Mouse (Mus musculus) hindbrain, embryonic 16.5 days (tissue): ENCODE data around the gene Lbx1. TPM values are rescaled to one million over a fixed set of nuclear protein-coding genes. Genes with fewer than 3 reads are reported as not detected.

Experiments used
- ATAC-seq: fragments of 200-750 bp; cut with Nextera tagmentation; 2 replicates; pipeline ENCODE4 v1.8.0; 2017; ENCODE audit warnings: moderate TSS enrichment, moderate library complexity
- H3K27ac ChIP-seq: fragments of 300-500 bp; sonication (generic); 2 replicates; pipeline ENCODE4 v1.5.1; 2014; ENCODE audit warnings: low read depth, mild to moderate bottlenecking, control low read depth, low read length, moderate library complexity
- H3K27me3 ChIP-seq: fragments of 300-500 bp; sonication (generic); replicated peaks from 2 replicates; pipeline ENCODE4 v1.6.1; 2014; ENCODE audit warnings: low read length; ENCODE audit not compliant: control insufficient read depth, insufficient read depth
- H3K36me3 ChIP-seq: fragments of 300-500 bp; sonication (generic); 2 replicates; pipeline ENCODE4 v1.6.1; 2014; ENCODE audit warnings: mild to moderate bottlenecking, low read length, moderate library complexity, mixed read lengths; ENCODE audit not compliant: control insufficient read depth, insufficient read depth
- H3K4me1 ChIP-seq: fragments of 300-500 bp; sonication (generic); 2 replicates; pipeline ENCODE4 v1.6.1; 2014; ENCODE audit warnings: low read depth, low read length; ENCODE audit not compliant: control insufficient read depth, insufficient read depth
- H3K4me2 ChIP-seq: fragments of 300-500 bp; sonication (generic); 2 replicates; pipeline ENCODE4 v1.6.1; 2014; ENCODE audit warnings: mild to moderate bottlenecking, low read length, control low read depth, moderate library complexity
- H3K4me3 ChIP-seq: fragments of 300-500 bp; sonication (generic); 2 replicates; pipeline ENCODE4 v1.5.1; 2014; ENCODE audit warnings: mild to moderate bottlenecking, low read length, control low read depth, moderate library complexity
- H3K9ac ChIP-seq: fragments of 300-500 bp; sonication (generic); 2 replicates; pipeline ENCODE4 v1.6.1; 2014; ENCODE audit warnings: low read depth, mild to moderate bottlenecking, control low read depth, low read length, moderate library complexity
- H3K9me3 ChIP-seq: fragments of 300-500 bp; sonication (generic); 2 replicates; pipeline ENCODE4 v1.6.1; 2014; ENCODE audit warnings: mild to moderate bottlenecking, low read length, moderate library complexity; ENCODE audit not compliant: control insufficient read depth
- WGBS: fragments of 180-500 bp; shearing (Covaris S2); extraction: QIAGEN DNeasy Blood & Tissue Kit; methylation state at CpG from one replicate; pipeline ENCODE4 v1.1.7; 2014; 5-methylcytosine and 5-hydroxymethylcytosine counted together
- polyA plus RNA-seq: library from polyadenylated mRNA; unstranded; fragments of >200 nt; fragmentation: Nextera tagmentation; extraction: Ambion mirVana; gene quantifications from 2 replicates; pipeline ENCODE4 v1.2.1, GENCODE M21; 2015

Gene Lbx1
- polyA plus RNA-seq, 1 experiment from 2014 or later: 7.3 TPM

DNA sequence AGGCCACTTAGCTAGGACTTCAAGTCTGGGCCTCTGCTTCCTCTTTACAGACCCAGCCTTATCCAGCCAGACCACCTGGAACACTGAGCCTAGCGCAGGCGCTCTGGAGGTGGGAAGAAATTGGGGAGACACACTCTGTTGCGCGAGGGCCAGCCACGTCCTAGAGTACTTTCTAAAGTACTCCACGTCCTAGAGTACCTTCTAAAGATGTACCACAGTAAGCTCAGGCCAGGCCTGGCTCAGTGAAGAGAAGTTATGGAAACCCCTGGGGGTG is 11.4 kb downstream of the Lbx1 start:
- Histone ChIP-seq H3K4me2 (peak overlapping the region; percentile 45; the same call in 1 of the 2 replicates), H3K9ac (no peak overlapping the region), H3K9me3 (no peaks in the 10 kb centered on the region), H3K27me3 (peaks cover 61% of the 10 kb centered on the region), H3K4me1 (peaks cover 10% of the 10 kb centered on the region), H3K4me3 (no peak overlapping the region; the same call in 1 of the 2 replicates), H3K27ac (no peak overlapping the region), H3K36me3 (no peaks in the 10 kb centered on the region)
- 3% methylated on average over 6 of the region's 6 CpGs for WGBS
- no peak for ATAC-seq

DNA sequence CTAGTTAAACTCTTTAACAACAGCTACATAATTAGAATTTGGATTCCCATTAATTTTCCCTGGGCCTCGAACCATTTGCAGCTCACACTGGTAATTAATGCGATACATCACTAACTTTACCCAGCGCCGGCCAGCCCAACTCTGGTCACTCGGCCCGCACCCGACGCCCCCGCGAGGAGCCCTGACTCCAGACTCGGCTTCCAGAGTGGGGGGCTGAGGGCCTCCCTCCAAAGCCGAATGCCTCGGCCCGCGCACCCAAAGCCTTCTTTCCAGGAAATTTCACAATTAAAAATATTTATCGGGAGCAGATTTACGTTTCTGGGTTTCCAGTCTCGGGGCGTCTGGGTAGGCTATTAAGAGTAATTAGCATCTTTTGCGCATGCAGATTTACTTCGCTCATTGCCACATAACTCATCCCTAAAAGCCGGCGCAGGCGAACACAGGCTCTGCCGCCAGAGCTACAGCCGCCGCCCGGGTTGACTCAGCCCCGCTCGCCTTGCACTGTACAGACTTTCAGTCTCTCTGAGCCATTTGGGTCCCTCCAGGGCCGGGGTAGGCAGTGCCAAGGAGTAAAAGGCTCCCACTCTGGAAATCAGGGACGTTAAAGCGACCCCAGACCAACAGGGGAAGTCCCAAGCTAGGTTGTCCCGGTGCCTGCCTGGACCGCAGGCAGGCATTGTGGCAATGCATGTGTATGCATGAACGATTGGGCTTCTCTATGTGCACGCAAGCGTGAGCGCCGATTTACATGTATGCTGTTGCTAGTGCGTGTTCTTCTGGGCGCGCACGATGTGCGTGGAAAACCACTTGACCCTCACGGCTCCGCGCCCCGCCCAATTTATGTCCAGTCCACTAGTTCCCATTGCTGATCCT is 12.0 kb downstream of the Lbx1 start:
- H3K4me3 ChIP-seq: peak overlapping the region; percentile 14
- no peaks in the 10 kb centered on the region for H3K9me3 ChIP-seq
- no peaks in the 10 kb centered on the region for H3K36me3 ChIP-seq
- H3K4me2 ChIP-seq: peak overlapping the region; percentile 45
- H3K27me3 ChIP-seq: peaks cover 60% of the 10 kb centered on the region
- peak overlapping the region; percentile 22 for H3K9ac ChIP-seq
- H3K4me1 ChIP-seq: peaks cover 10% of the 10 kb centered on the region
- WGBS: 2% methylated on average over 49 of the region's 49 CpGs
- H3K27ac ChIP-seq: no peak overlapping the region; the same call in 1 of the 2 replicates
- no peak for ATAC-seq

DNA sequence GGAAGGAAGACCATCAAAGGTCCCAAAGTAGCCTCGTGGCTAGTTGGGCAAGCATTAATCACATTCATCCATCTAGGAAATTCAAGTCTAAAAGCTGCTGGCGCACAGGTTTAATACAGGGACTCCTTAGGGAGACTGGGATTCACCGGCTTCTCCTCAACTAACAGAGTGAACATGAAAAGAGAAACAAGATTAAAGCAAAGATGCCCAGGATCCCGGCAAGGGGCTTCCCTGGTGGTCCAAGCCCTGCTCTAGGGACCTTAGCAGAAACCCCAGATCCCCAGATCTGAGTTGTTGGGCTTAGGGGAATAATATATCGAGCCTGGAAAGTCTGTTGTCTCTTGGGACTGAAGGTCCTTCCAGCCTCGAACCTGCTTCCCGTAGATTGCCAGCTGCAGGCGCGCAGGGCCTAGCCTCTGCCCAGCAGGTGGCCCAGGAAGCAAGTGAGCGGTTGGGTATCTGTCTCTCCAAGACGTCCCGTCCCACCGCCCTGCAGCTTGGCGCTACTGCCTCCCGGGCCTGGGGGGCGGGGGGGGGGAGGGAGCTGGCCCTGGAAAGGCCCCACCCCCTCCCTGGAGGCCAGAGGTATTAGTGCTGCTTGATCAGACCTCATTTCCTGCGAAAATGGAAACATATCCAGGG is 13.3 kb downstream of the Lbx1 start:
- WGBS: 3% methylated on average over 17 of the region's 17 CpGs
- no peaks in the 10 kb centered on the region for H3K36me3 ChIP-seq
- no peak overlapping the region for H3K4me2 ChIP-seq
- H3K4me1 ChIP-seq: peaks cover 10% of the 10 kb centered on the region
- H3K4me3 ChIP-seq: no peak overlapping the region
- peaks cover 49% of the 10 kb centered on the region for H3K27me3 ChIP-seq
- H3K27ac ChIP-seq: no peak overlapping the region
- no peak overlapping the region for H3K9ac ChIP-seq
- H3K9me3 ChIP-seq: no peaks in the 10 kb centered on the region
- no peak for ATAC-seq

DNA sequence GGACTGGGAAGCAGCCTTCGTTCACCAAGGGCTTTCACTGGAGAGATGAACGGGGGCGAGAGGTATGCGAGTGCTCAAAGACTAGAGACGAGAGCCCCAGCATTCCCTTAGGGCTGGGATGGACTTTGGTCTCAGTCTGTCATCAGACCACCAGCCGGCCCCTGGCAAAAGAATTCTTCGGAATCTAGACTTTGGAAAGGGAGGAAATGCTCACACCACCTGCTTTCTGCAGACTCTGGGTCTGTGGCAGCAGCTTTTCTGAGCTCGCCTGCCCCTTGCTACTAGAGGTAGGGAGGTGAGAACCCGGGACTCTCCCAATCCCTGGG is 14.2 kb downstream of the Lbx1 start:
- Histone ChIP-seq H3K4me1 (peaks cover 10% of the 10 kb centered on the region), H3K4me3 (peak overlapping the region; percentile 22), H3K9ac (peak overlapping the region; percentile 44; the same call in 1 of the 2 replicates), H3K27ac (no peak overlapping the region), H3K9me3 (no peaks in the 10 kb centered on the region), H3K4me2 (peak overlapping the region; percentile 80), H3K27me3 (peaks cover 42% of the 10 kb centered on the region), H3K36me3 (no peaks in the 10 kb centered on the region)
- WGBS: 1% methylated on average over 9 of the region's 9 CpGs
- ATAC-seq: 0 out of 2 replicates have a peak, but pooled peaks have one; percentile 7

DNA sequence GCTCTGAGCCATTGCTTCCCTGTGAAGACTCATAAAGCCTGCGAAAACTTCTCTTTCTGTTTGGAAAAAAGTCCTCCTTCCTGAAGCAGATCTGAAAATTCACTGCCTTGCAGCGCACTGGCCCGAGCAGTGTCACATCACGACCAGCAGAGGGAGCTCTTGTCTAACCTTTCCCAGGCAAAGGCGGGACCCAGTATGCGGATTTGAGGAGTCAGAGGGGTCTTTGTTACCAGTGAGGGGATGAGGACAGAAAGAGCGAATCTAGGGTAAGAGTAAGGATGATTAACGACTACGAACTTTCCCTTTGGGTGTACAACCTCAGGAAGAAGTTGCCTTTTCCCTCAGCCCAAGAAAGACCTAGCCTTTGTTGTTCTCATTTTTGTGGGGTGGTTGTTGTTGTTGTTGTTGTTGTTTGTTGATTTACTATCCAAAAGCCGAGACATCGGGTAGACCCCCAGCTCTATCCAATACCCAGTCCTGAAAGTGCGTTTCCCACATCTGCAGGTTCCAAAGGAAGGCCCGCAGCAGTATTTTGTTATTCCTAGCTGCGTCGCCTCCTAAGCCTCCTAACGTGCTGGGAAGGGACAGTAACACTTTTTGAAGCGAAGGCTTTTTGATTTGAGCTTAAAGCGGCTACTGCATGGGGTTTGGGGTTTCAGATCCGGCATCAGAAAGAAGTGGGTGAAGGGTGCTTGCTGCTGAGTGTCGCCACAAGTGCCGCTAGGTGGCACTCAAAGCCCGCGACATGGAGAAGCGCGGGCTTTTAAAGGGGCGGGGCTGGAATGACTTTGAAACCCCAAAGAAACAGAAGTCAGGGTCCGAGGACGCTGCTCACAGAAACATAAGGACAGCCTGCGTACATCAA is 14.8 kb downstream of the Lbx1 start:
- peak overlapping the region; percentile 53 for H3K9ac ChIP-seq
- H3K4me1 ChIP-seq: peaks cover 10% of the 10 kb centered on the region
- H3K27ac ChIP-seq: no peak overlapping the region
- WGBS: 1% methylated on average over 29 of the region's 29 CpGs
- H3K36me3 ChIP-seq: no peaks in the 10 kb centered on the region
- peak overlapping the region; percentile 80 for H3K4me2 ChIP-seq
- H3K9me3 ChIP-seq: no peaks in the 10 kb centered on the region
- peak overlapping the region; percentile 34 for H3K4me3 ChIP-seq
- H3K27me3 ChIP-seq: peaks cover 36% of the 10 kb centered on the region
- ATAC-seq: peak; percentile 66

DNA sequence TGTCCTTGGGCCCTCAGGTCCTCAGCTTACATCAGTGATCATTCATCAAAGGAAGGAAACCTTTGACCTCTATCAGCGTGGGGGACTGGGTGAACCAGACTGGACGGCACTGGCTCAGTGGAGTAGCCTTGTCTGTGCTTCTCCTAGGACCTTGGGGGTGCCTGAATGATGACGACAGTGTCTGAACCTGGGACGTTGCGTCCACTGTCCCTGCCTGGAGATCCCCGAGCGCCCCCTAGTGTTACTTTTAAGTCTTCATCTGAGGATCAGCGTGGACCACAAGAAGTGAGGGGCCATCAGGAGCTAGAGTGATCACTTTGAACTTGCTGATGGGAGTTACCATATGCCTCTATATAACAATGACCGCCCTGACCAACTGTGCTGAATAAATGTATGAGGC is 19.4 kb downstream of the Lbx1 start:
- 2% methylated on average over 9 of the region's 9 CpGs for WGBS
- peaks cover 4% of the 10 kb centered on the region for H3K4me1 ChIP-seq
- no peaks in the 10 kb centered on the region for H3K36me3 ChIP-seq
- no peaks in the 10 kb centered on the region for H3K9me3 ChIP-seq
- H3K4me3 ChIP-seq: no peak overlapping the region
- H3K27me3 ChIP-seq: peaks cover 7% of the 10 kb centered on the region
- H3K27ac ChIP-seq: no peak overlapping the region
- ATAC-seq: no peak
- H3K4me2 ChIP-seq: no peak overlapping the region
- no peak overlapping the region for H3K9ac ChIP-seq

DNA sequence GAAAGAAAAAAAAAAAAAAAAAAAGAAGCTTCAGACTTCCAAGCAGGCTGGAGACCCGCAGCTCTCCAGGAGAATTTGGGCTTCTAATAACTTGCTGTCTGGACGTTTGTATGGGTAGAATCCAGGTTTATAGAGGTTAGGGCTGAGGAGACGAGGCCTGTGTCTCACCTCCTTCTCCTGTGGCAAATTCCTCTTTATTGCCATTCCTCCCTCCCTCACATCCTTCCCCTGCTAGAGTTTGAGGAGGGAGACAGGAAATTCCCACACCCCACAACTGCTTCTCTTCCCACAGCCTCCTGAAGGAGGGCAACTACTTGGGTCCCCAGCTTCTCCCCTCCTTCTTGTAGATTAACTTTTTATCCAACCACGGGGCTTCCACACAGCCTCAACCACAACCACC is 20.2 kb downstream of the Lbx1 start:
- no peak for ATAC-seq
- Histone ChIP-seq H3K36me3 (no peaks in the 10 kb centered on the region), H3K9me3 (no peaks in the 10 kb centered on the region), H3K4me3 (no peak overlapping the region), H3K27me3 (peaks cover 6% of the 10 kb centered on the region), H3K4me1 (no peaks in the 10 kb centered on the region), H3K27ac (no peak overlapping the region), H3K4me2 (no peak overlapping the region), H3K9ac (no peak overlapping the region)
- 77% methylated on average over 4 of the region's 4 CpGs for WGBS

DNA sequence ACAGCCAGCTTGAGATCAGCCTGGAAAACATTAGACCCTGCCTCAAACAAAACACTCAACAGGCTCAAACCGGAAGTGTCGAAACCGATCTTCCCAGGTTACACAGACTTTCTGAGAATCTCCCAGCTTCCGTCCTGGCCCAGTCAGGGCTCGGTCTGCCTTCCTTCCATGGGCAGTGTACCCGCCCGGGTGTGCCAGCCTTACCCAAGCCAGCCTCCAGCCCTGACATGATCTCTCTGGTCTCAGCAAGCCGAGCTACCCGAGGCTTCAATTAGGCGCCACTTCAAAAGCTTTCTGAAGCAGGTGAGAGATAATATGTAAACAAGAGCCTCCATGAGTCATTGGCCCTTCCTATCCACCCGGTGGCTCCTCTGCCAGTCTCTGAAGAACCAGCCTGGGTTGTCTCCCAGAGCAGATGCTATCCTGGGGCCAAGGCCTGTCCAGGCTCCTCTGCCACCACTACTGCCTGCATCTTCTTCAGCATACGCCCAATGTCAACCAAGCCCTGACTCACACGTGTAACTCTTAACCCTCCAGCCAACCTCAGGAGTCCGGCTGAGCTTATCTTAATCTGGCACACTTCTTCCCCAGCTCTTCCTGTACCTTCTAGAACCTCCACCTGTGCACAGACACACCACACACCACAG is 25.7 kb downstream of the Lbx1 start:
- Histone ChIP-seq H3K4me3 (no peak overlapping the region), H3K4me2 (no peak overlapping the region), H3K4me1 (no peaks in the 10 kb centered on the region), H3K36me3 (no peaks in the 10 kb centered on the region), H3K27ac (no peak overlapping the region), H3K9me3 (no peaks in the 10 kb centered on the region), H3K9ac (no peak overlapping the region), H3K27me3 (peaks cover 2% of the 10 kb centered on the region; the same call in 1 of the 2 replicates)
- 87% methylated on average over 14 of the region's 14 CpGs for WGBS
- ATAC-seq: no peak
